Mouse (Mus musculus) thymus, adult 2 months (tissue): ENCODE measurements around the gene Rab7. TPM values are rescaled to one million over a fixed set of nuclear protein-coding genes. Genes with fewer than 3 reads are reported as not detected.
A peak's percentile ranks its signal among the peaks of the same experiment; 100 is the strongest.

Experiments used
- DNase-seq: peaks from one replicate; pipeline ENCODE4 v3.0.0; 2021
- H3K27ac ChIP-seq: fragments of 200-500 bp; 2 replicates; pipeline ENCODE4 v1.5.1; 2012; ENCODE audit warnings: low read length, control low read depth; ENCODE audit not compliant: control insufficient read depth, insufficient read depth
- H3K27me3 ChIP-seq: fragments of 200-500 bp; 2 replicates; pipeline ENCODE4 v1.6.1; 2012; ENCODE audit warnings: mild to moderate bottlenecking, low read length, moderate library complexity, mixed read lengths; ENCODE audit not compliant: control insufficient read depth, insufficient read depth
- H3K36me3 ChIP-seq: fragments of 200-500 bp; 2 replicates; pipeline ENCODE4 v1.6.1; 2012; ENCODE audit warnings: mild to moderate bottlenecking, low read length, moderate library complexity; ENCODE audit not compliant: control insufficient read depth, insufficient read depth
- H3K4me1 ChIP-seq: fragments of 200-500 bp; replicated peaks from 2 replicates; pipeline ENCODE4 v1.6.1; 2012; ENCODE audit warnings: low read length; ENCODE audit not compliant: control insufficient read depth, insufficient read depth
- H3K4me3 ChIP-seq: fragments of 200-500 bp; 2 replicates; pipeline ENCODE4 v1.5.1; 2012; ENCODE audit warnings: mild to moderate bottlenecking, low read length, control low read depth, moderate library complexity; ENCODE audit not compliant: control insufficient read depth, insufficient read depth
- CTCF ChIP-seq: fragments of 200-500 bp; IDR thresholded peaks from 2 replicates; pipeline ENCODE4 v1.5.1; 2012; ENCODE audit warnings: mild to moderate bottlenecking, control low read depth, low read length, moderate library complexity, borderline replicate concordance; ENCODE audit not compliant: control insufficient read depth, poor library complexity, insufficient read depth; ENCODE audit errors: extremely low read depth
- POLR2A ChIP-seq: fragments of 200-500 bp; IDR thresholded peaks from 2 replicates; pipeline ENCODE4 v1.6.1; 2012; ENCODE audit warnings: mild to moderate bottlenecking, low read length, control low read depth, moderate library complexity; ENCODE audit not compliant: control insufficient read depth, poor library complexity, insufficient read depth; ENCODE audit errors: extremely low read depth
- WGBS: fragments of 180-500 bp; shearing (Covaris S2); methylation state at CpG from one replicate; pipeline ENCODE4 v1.1.7; 2018; 5-methylcytosine and 5-hydroxymethylcytosine counted together
- polyA plus RNA-seq: library from polyadenylated mRNA; depleted of rRNA; stranded (reverse); fragments of >200 nt; gene quantifications from 2 replicates; pipeline ENCODE4 v1.2.3, GENCODE M21; 2012

Rab7 gene
- polyA plus RNA-seq, 1 experiment, result 148 TPM

GRCm38 (mm10) chr6:88074752-88075554 lies 29.9 kb upstream of the Rab7 start:
- Histone ChIP-seq H3K4me1 (peaks cover 3% of the 10 kb centered on the region), H3K4me3 (peak overlapping the region; percentile 62), H3K27me3 (no peaks in the 10 kb centered on the region), H3K36me3 (no peaks in the 10 kb centered on the region), H3K27ac (peak overlapping the region; percentile 61)
- DNase-seq, result peak; percentile 91
- under 1% methylated on average over 32 of the region's 32 CpGs for WGBS
- TF ChIP-seq CTCF (peak; percentile 95), POLR2A (0 out of 2 replicates have a peak, but pooled peaks have one; percentile 38)

- no peak for TF ChIP-seq CTCF
- TF ChIP-seq POLR2A, result no peak
- Histone ChIP-seq H3K27me3 (no peaks in the 10 kb centered on the region), H3K4me3 (no peak overlapping the region), H3K36me3 (no peaks in the 10 kb centered on the region), H3K4me1 (peaks cover 3% of the 10 kb centered on the region), H3K27ac (no peak overlapping the region)
- DNase-seq, result no peak
- 93% methylated on average over 5 of the region's 5 CpGs for WGBS
Observed at GRCm38 (mm10) chr6:88071216-88071615, 26.1 kb upstream of the Rab7 start.

GRCm38 (mm10) chr6:88070468-88070867 lies 25.4 kb upstream of the Rab7 start:
- no peak for TF ChIP-seq CTCF
- TF ChIP-seq POLR2A, result no peak
- Histone ChIP-seq H3K36me3 (no peaks in the 10 kb centered on the region), H3K4me3 (no peak overlapping the region), H3K27ac (no peak overlapping the region), H3K4me1 (peaks cover 3% of the 10 kb centered on the region), H3K27me3 (no peaks in the 10 kb centered on the region)
- no peak for DNase-seq
- WGBS, result 88% methylated on average over 6 of the region's 6 CpGs

- Histone ChIP-seq H3K4me1 (peaks cover 7% of the 10 kb centered on the region), H3K27me3 (no peaks in the 10 kb centered on the region), H3K4me3 (no peak overlapping the region), H3K36me3 (no peaks in the 10 kb centered on the region), H3K27ac (no peak overlapping the region)
- TF ChIP-seq POLR2A, result no peak
- TF ChIP-seq CTCF, result no peak
- no peak for DNase-seq
- 40% methylated on average over 1 of the region's 1 CpGs for WGBS
Observed at GRCm38 (mm10) chr6:88068739-88069138, 23.7 kb upstream of the Rab7 start.

GRCm38 (mm10) chr6:88067722-88068121 lies 22.7 kb upstream of the Rab7 start:
- DNase-seq, result no peak
- H3K4me3 ChIP-seq, result no peak overlapping the region
- WGBS, result 78% methylated on average over 3 of the region's 3 CpGs

GRCm38 (mm10) chr6:88065968-88066367 lies 20.9 kb upstream of the Rab7 start:
- H3K36me3 ChIP-seq, result no peaks in the 10 kb centered on the region
- DNase-seq, result no peak
- TF ChIP-seq POLR2A, result no peak
- TF ChIP-seq CTCF, result no peak
- no peaks in the 10 kb centered on the region for H3K27me3 ChIP-seq
- 85% methylated on average over 3 of the region's 3 CpGs for WGBS
- no peak overlapping the region for H3K27ac ChIP-seq
- peaks cover 7% of the 10 kb centered on the region for H3K4me1 ChIP-seq
- H3K4me3 ChIP-seq, result no peak overlapping the region

More at GRCm38 (mm10) chr6:88067722-88068121, 22.7 kb upstream of the Rab7 start:
- Histone ChIP-seq H3K27me3 (no peaks in the 10 kb centered on the region), H3K27ac (no peak overlapping the region), H3K4me1 (peaks cover 7% of the 10 kb centered on the region), H3K36me3 (no peaks in the 10 kb centered on the region)
- no peak for TF ChIP-seq POLR2A
- TF ChIP-seq CTCF, result no peak

- H3K4me3 ChIP-seq, result no peak overlapping the region
- no peaks in the 10 kb centered on the region for H3K27me3 ChIP-seq
- TF ChIP-seq POLR2A (no peak), CTCF (no peak)
- H3K27ac ChIP-seq, result no peak overlapping the region
- 8% methylated on average over 4 of the region's 4 CpGs for WGBS
- no peak for DNase-seq
- H3K4me1 ChIP-seq, result peaks cover 7% of the 10 kb centered on the region
- no peaks in the 10 kb centered on the region for H3K36me3 ChIP-seq
Observed at GRCm38 (mm10) chr6:88065116-88065515, 20.0 kb upstream of the Rab7 start.
